In genomic region chr3:27622451-27622850, GRCm38 (mm10) we compare ENCODE assay signal across 26 mouse cellular contexts.
DNase-seq lines count a peak whose midpoint lies in the region; ATAC-seq and TF ChIP-seq lines count a peak whose summit lies in the region.
"Had no signal": no experiment of that assay in that cellular context is flagged by ENCODE, and none has a peak within 500 bp of the region (broad histone marks: within the 10 kb centered on the region; RNA-seq: fewer than 3 reads in every experiment).

No protein-coding gene starts in this region.

- H3K27ac ChIP-seq in intestine, embryonic 14.5 days (ENCODE audit: low read depth), result peak overlapping the region; percentile 38; the same call in 1 of the 2 replicates
- H3K27ac ChIP-seq in intestine, postnatal 0 days (ENCODE audit: low read depth, low read length), result no peak overlapping the region
- peak overlapping the region; percentile 72; the same call in 1 of the 2 replicates for H3K27ac ChIP-seq in lung, embryonic 14.5 days (ENCODE audit: low read depth)
- H3K27ac ChIP-seq in stomach, embryonic 15.5 days, result 0 out of 2 replicates have a peak overlapping the region, but pooled peaks have one; percentile 1
- H3K27ac ChIP-seq in stomach, postnatal 0 days (replicated peaks), result no peak overlapping the region
- H3K27ac ChIP-seq in liver, postnatal 0 days (ENCODE audit: low read depth), result no peak overlapping the region
- H3K27ac ChIP-seq: embryonic facial prominence, embryonic 12.5 days; forebrain, embryonic 13.5 days; hindbrain, embryonic 13.5 days; layer of hippocampus, adult 2 months; limb, embryonic 13.5 days; liver, embryonic 13.5 days had no signal

- peaks cover 6% of the 10 kb centered on the region for H3K4me1 ChIP-seq in intestine, embryonic 14.5 days (replicated peaks; ENCODE audit: control insufficient read depth, insufficient read depth, low read length)
- peaks cover 5% of the 10 kb centered on the region for H3K4me1 ChIP-seq in intestine, postnatal 0 days (replicated peaks; ENCODE audit: control insufficient read depth, insufficient read depth, low read length)
- peaks cover 8% of the 10 kb centered on the region for H3K4me1 ChIP-seq in lung, embryonic 14.5 days (ENCODE audit: insufficient read depth)
- peaks cover 9% of the 10 kb centered on the region for H3K4me1 ChIP-seq in lung, adult 2 months (ENCODE audit: control insufficient read depth, insufficient read depth, low read length)
- peaks cover 9% of the 10 kb centered on the region for H3K4me1 ChIP-seq in stomach, embryonic 15.5 days
- peaks cover under 1% of the 10 kb centered on the region for H3K4me1 ChIP-seq in stomach, postnatal 0 days (replicated peaks; ENCODE audit: control insufficient read depth, insufficient read depth)
- H3K4me1 ChIP-seq in liver, postnatal 0 days (ENCODE audit: insufficient read depth), result peaks cover 30% of the 10 kb centered on the region

- peaks cover 9% of the 10 kb centered on the region for H3K36me3 ChIP-seq in intestine, embryonic 14.5 days (ENCODE audit: control insufficient read depth, insufficient read depth, low read length)
- peaks cover 4% of the 10 kb centered on the region; the same call in 1 of the 2 replicates for H3K36me3 ChIP-seq in intestine, postnatal 0 days (ENCODE audit: control insufficient read depth, insufficient read depth)
- peaks cover 8% of the 10 kb centered on the region for H3K36me3 ChIP-seq in lung, embryonic 14.5 days (ENCODE audit: insufficient read depth)
- H3K36me3 ChIP-seq in stomach, embryonic 15.5 days, result peaks cover 5% of the 10 kb centered on the region; the same call in 1 of the 2 replicates
- H3K36me3 ChIP-seq in stomach, postnatal 0 days (ENCODE audit: control insufficient read depth, insufficient read depth, low read length), result no peaks in the 10 kb centered on the region
- peaks cover 10% of the 10 kb centered on the region for H3K36me3 ChIP-seq in liver, postnatal 0 days (replicated peaks; ENCODE audit: insufficient read depth, low read length)
- H3K36me3 ChIP-seq: hindbrain, embryonic 13.5 days; liver, embryonic 13.5 days had no signal

- 47% methylated on average over 4 of the region's 4 CpGs for WGBS in intestine, embryonic 14.5 days
- 60% methylated on average over 4 of the region's 4 CpGs for WGBS in intestine, postnatal 0 days
- 33% methylated on average over 4 of the region's 4 CpGs for WGBS in lung, embryonic 14.5 days
- WGBS in lung, adult 2 months, result 35% methylated on average over 4 of the region's 4 CpGs
- 46% methylated on average over 4 of the region's 4 CpGs for WGBS in stomach, embryonic 15.5 days
- 54% methylated on average over 4 of the region's 4 CpGs for WGBS in stomach, postnatal 0 days
- 49% methylated on average over 4 of the region's 4 CpGs for WGBS in liver, postnatal 0 days (ENCODE audit: insufficient replicate concordance)

- no peak for TF ChIP-seq EP300 in stomach, postnatal 0 days (optimal IDR thresholded peaks at IDR 0.05)
- no peak for TF ChIP-seq EP300 in liver, postnatal 0 days (IDR thresholded peaks at IDR 0.05; ENCODE audit: low read depth)

- H3K27me3 ChIP-seq in intestine, embryonic 14.5 days (replicated peaks; ENCODE audit: control insufficient read depth, insufficient read depth, low read length), result no peaks in the 10 kb centered on the region
- no peaks in the 10 kb centered on the region for H3K27me3 ChIP-seq in intestine, postnatal 0 days (replicated peaks; ENCODE audit: control insufficient read depth, insufficient read depth, low read length)
- no peaks in the 10 kb centered on the region for H3K27me3 ChIP-seq in lung, embryonic 14.5 days (ENCODE audit: insufficient read depth, low read length)
- no peaks in the 10 kb centered on the region for H3K27me3 ChIP-seq in stomach, embryonic 15.5 days (replicated peaks)
- no peaks in the 10 kb centered on the region for H3K27me3 ChIP-seq in stomach, postnatal 0 days (ENCODE audit: control insufficient read depth, insufficient read depth, low read length)
- H3K27me3 ChIP-seq in liver, postnatal 0 days (ENCODE audit: insufficient read depth, low read length), result no peaks in the 10 kb centered on the region
- H3K27me3 ChIP-seq: embryonic facial prominence, embryonic 12.5 days; forebrain, embryonic 13.5 days; hindbrain, embryonic 13.5 days; limb, embryonic 13.5 days; liver, embryonic 13.5 days had no signal

- TF ChIP-seq POLR2A in lung, adult 2 months (IDR thresholded peaks at IDR 0.05; ENCODE audit: borderline replicate concordance, extremely low read depth, low read depth, low read length), result no peak

- H3K4me3 ChIP-seq in intestine, embryonic 14.5 days (ENCODE audit: low read depth, low read length), result no peak overlapping the region
- H3K4me3 ChIP-seq in intestine, postnatal 0 days (ENCODE audit: low read depth, low read length), result no peak overlapping the region
- H3K4me3 ChIP-seq in lung, embryonic 14.5 days (ENCODE audit: low read depth, low read length), result no peak overlapping the region
- no peak overlapping the region for H3K4me3 ChIP-seq in lung, adult 2 months (replicated peaks; ENCODE audit: extremely low read depth, low read depth, low read length)
- H3K4me3 ChIP-seq in stomach, embryonic 15.5 days (replicated peaks), result no peak overlapping the region
- H3K4me3 ChIP-seq in stomach, postnatal 0 days (ENCODE audit: low read depth, low read length), result no peak overlapping the region
- no peak overlapping the region for H3K4me3 ChIP-seq in liver, postnatal 0 days (ENCODE audit: low read depth, low read length)
- H3K4me3 ChIP-seq: embryonic facial prominence, embryonic 12.5 days; forebrain, embryonic 13.5 days; hindbrain, embryonic 13.5 days; layer of hippocampus, adult 2 months; limb, embryonic 13.5 days; liver, embryonic 13.5 days had no signal

- TF ChIP-seq CTCF in intestine, postnatal 0 days (IDR thresholded peaks at IDR 0.05; ENCODE audit: low read depth), result no peak
- no peak for TF ChIP-seq CTCF in lung, embryonic 14.5 days (IDR thresholded peaks at IDR 0.05; ENCODE audit: low read depth)
- TF ChIP-seq CTCF in lung, adult 2 months (IDR thresholded peaks at IDR 0.05; ENCODE audit: insufficient read depth, low read length), result no peak
- no peak for TF ChIP-seq CTCF in stomach, postnatal 0 days (IDR thresholded peaks at IDR 0.05; ENCODE audit: low read depth)
- no peak for TF ChIP-seq CTCF in liver, postnatal 0 days (IDR thresholded peaks at IDR 0.05; ENCODE audit: low read depth)

- no peak for DNase-seq in intestine, embryonic 14.5 days (ENCODE audit: low spot score)
- DNase-seq in lung, embryonic 14.5 days, result peak; percentile 66
- no peak for DNase-seq in lung, adult 2 months
- DNase-seq in stomach, postnatal 0 days (ENCODE audit: low spot score), result no peak
- no peak for DNase-seq in liver, postnatal 0 days
- DNase-seq: adrenal gland, adult 2 months; cerebellum, adult 18-20 months; cerebellum, postnatal 14 days; gastrocnemius, postnatal 36 days; heart, postnatal 36 days; kidney, postnatal 14 days; layer of hippocampus, postnatal 36 days; liver, embryonic 13.5 days; lung, postnatal 36 days; thymus, adult 2 months; thymus, postnatal 4 days had no signal

- no peak overlapping the region for H3K4me2 ChIP-seq in intestine, embryonic 14.5 days (ENCODE audit: low read length)
- no peak overlapping the region for H3K4me2 ChIP-seq in intestine, postnatal 0 days (replicated peaks; ENCODE audit: low read depth)
- no peak overlapping the region for H3K4me2 ChIP-seq in lung, embryonic 14.5 days
- H3K4me2 ChIP-seq in stomach, embryonic 15.5 days, result no peak overlapping the region
- H3K4me2 ChIP-seq in stomach, postnatal 0 days (replicated peaks; ENCODE audit: low read depth), result no peak overlapping the region
- H3K4me2 ChIP-seq in liver, postnatal 0 days (ENCODE audit: low read depth, low read length), result no peak overlapping the region
- H3K4me2 ChIP-seq: embryonic facial prominence, embryonic 12.5 days; forebrain, embryonic 13.5 days; heart, embryonic 11.5 days; hindbrain, embryonic 13.5 days; limb, embryonic 13.5 days; liver, embryonic 13.5 days had no signal

- no peak overlapping the region for H3K9ac ChIP-seq in intestine, embryonic 14.5 days (ENCODE audit: low read length)
- no peak overlapping the region for H3K9ac ChIP-seq in intestine, postnatal 0 days (ENCODE audit: low read depth, low read length)
- H3K9ac ChIP-seq in lung, embryonic 14.5 days, result no peak overlapping the region
- H3K9ac ChIP-seq in stomach, embryonic 15.5 days, result no peak overlapping the region
- no peak overlapping the region for H3K9ac ChIP-seq in stomach, postnatal 0 days (ENCODE audit: low read length)
- H3K9ac ChIP-seq in liver, postnatal 0 days (replicated peaks), result no peak overlapping the region
- H3K9ac ChIP-seq: embryonic facial prominence, embryonic 12.5 days; forebrain, embryonic 13.5 days; hindbrain, embryonic 13.5 days; limb, embryonic 13.5 days; liver, embryonic 13.5 days had no signal

- no peak for ATAC-seq in intestine, embryonic 14.5 days (replicated peaks; ENCODE audit: low FRiP score, low TSS enrichment, low read depth)
- no peak for ATAC-seq in intestine, postnatal 0 days
- peak; percentile 33; the same call in 1 of the 2 replicates for ATAC-seq in lung, embryonic 14.5 days (ENCODE audit: insufficient read depth)
- no peak for ATAC-seq in stomach, embryonic 15.5 days (ENCODE audit: insufficient read depth, low FRiP score, low read depth)
- ATAC-seq in stomach, postnatal 0 days (ENCODE audit: low FRiP score, low TSS enrichment), result no peak
- no peak for ATAC-seq in liver, postnatal 0 days
- ATAC-seq: forebrain, embryonic 13.5 days; inflammation-experienced regulatory T-cells, adult 6 months; midbrain, embryonic 16.5 days had no signal

- no peaks in the 10 kb centered on the region for H3K9me3 ChIP-seq in intestine, embryonic 14.5 days (ENCODE audit: control insufficient read depth, low read length)
- no peaks in the 10 kb centered on the region for H3K9me3 ChIP-seq in intestine, postnatal 0 days (ENCODE audit: control insufficient read depth)
- no peaks in the 10 kb centered on the region for H3K9me3 ChIP-seq in lung, embryonic 14.5 days (ENCODE audit: low read depth, low read length)
- H3K9me3 ChIP-seq in stomach, embryonic 15.5 days, result no peaks in the 10 kb centered on the region
- no peaks in the 10 kb centered on the region for H3K9me3 ChIP-seq in stomach, postnatal 0 days (ENCODE audit: control insufficient read depth, low read length)
- H3K9me3 ChIP-seq in liver, postnatal 0 days (ENCODE audit: low read length), result no peaks in the 10 kb centered on the region
- H3K9me3 ChIP-seq: embryonic facial prominence, embryonic 12.5 days; forebrain, embryonic 13.5 days; hindbrain, embryonic 13.5 days; limb, embryonic 13.5 days; liver, embryonic 13.5 days had no signal

Comparison
In these comparisons a context has a peak if more than half of its experiments do, and no peak if none do; other contexts are left out.
1. H3K27ac ChIP-seq: peak in intestine, embryonic 14.5 days (single experiment), lung, embryonic 14.5 days (single experiment) and stomach, embryonic 15.5 days (single experiment); none in intestine, postnatal 0 days (single experiment), stomach, postnatal 0 days (single experiment) and liver, postnatal 0 days (single experiment).